Mouse (Mus musculus) bone marrow macrophage, adult 2 months (primary cell): ENCODE data around the gene Psma4.

Experiments used
- CTCF ChIP-seq: IDR thresholded peaks from 2 replicates; pipeline ENCODE4 v1.5.1; 2012; ENCODE audit warnings: low read depth, mild to moderate bottlenecking, low read length, moderate library complexity
- POLR2A ChIP-seq: IDR thresholded peaks from 2 replicates; pipeline ENCODE4 v1.6.1; 2012; ENCODE audit warnings: mild to moderate bottlenecking, low read depth, low read length, borderline replicate concordance

- TF ChIP-seq CTCF (no peak), POLR2A (no peak)
These were observed 30.1 kb downstream of the Psma4 start, which contains the start of gene Chrna5 for GRCm38 (mm10) chr9:54980674-54981073.
